Mouse (Mus musculus): ENCODE measurements around the gene Arntl2. TPM values are rescaled to one million over a fixed set of nuclear protein-coding genes. Genes with fewer than 3 reads are reported as not detected.

Arntl2 gene
- total RNA-seq, 2 experiments from 2014 or later, result 7.6 to 11.1 TPM

DNA sequence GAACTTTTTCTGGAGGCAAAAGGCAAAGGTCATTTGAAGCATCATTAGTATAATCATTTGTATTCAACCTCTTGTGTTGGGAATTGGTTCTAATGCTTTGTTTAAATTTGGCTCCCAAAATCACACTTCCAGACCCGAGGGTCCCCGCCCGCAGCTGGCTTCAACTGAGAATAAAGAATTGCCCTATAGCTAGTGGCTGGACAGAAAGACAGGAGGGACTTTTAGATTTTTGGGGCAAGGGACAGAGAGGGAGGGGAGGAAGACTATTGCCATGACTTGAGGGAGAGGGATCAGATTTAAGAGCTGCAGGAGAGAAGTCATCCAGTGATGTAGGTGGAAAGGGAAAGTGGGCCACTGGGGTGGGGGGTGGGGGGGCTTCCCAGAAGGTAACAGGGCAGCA is 14.3 kb upstream of the Arntl2 start:
- DNase-seq, result no peak

DNA sequence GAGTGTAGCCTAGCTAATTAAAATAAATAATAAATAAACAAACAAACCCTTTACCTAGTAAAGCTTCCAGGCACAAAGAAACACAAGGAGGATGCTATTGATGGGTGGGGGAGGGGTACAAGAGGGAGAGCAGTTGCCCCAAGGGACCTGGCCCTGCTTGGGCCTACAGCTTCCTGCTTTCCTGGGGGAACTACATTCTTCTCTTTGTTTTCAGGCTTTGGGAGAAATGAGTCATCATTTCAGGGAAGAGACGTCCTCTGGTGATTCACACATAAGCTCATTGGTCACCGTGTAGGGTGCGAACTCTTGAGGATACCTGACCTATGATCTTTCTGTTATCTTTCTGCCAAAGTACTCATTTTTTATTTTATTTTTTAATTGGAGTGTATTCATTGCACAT is 2.3 kb upstream of the Arntl2 start:
- no peak for DNase-seq

DNA sequence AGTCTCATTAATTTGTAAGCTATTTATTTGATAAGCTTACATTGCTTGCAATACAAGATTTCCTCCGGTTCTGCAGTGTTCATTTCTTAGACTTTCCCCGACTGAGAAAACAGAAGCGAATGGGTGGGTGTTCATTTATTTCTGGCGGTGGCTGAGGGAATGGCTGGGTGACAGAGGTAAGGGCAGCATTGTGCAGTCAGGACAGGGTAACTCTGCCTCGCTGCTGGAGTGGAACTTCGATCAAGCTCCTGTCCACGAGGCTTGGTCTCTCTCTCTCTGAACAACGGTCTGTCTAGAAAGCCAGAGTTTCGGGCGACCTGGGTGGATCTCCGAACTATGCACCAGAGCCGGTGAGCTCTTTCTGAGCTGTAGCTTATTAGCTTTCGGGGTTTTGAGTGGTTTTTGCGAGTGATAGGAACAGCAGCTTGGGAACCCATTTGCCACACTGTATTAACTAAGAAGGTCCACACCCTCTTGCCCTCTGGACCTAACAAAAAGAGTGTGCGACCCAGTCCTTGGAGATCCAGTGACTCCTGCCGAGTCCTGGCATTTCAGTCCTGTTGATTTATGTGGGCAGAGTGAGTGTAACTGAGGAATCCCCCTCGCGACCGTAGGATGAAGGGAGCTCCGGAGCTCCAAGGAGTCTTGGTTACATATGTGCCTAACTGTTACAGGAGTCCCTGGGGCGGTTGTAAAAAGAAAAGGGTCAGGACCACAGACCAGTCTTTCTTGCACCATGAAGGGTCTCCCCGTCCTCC is 510 bp upstream of the Arntl2 start:
- no peak for DNase-seq

DNA sequence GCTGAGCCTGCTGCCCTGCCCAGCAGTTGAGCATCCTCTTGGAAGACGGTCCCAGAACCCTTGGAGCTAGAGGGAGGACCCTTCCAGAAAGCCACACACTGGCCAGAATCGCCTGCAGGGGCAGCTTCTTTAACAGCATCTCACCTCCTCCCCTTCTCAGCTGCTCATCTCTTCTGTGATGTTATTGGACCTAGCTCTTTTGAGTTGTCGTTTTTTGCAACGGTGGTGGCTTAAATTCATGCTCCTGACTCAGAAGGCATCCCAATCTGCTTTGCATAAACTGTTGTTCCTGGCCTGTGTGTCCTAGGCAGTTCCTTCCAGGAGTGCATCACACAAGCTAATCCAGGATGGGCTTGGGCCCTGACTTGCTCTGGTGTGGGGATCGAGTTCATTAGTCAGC is 1.6 kb downstream of the Arntl2 start:
- DNase-seq, result no peak

DNA sequence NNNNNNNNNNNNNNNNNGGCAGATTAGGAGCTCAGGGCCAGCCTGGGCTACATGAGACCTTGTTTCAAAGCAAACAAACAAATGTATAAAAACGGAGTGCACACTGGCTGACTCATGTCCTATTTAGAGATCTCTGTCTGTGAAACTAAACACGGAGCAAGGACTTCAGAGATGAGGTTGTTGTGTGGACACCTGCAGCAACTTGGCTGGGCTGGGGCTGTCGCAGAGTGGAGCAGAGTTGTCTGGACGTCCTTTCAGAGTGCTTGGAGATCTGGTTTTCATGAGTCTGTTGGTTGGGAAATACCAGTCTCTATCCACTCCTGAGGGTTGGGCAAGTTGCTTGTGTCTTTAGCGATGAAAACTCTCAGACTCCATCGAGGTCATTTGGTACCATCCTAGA is 14.1 kb downstream of the Arntl2 start:
- no peak for DNase-seq

DNA sequence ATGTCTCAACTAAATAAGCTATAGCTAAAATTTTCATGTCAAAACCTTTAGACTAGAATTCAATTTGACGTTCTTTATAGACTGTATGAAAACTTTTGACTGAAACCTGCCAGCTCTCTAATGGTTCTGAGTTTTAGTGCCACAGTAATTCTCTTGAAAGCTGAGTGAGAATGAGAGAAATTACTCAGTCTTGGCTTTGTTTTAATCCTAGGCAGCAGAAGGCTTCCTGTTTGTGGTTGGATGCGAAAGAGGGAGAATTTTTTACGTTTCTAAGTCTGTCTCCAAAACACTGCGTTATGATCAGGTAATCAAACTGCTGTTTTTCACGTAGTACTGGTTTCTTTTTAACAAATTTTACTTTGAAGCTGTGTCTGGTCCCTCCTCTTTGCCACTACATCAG is 17.2 kb downstream of the Arntl2 start:
- no peak for DNase-seq

DNA sequence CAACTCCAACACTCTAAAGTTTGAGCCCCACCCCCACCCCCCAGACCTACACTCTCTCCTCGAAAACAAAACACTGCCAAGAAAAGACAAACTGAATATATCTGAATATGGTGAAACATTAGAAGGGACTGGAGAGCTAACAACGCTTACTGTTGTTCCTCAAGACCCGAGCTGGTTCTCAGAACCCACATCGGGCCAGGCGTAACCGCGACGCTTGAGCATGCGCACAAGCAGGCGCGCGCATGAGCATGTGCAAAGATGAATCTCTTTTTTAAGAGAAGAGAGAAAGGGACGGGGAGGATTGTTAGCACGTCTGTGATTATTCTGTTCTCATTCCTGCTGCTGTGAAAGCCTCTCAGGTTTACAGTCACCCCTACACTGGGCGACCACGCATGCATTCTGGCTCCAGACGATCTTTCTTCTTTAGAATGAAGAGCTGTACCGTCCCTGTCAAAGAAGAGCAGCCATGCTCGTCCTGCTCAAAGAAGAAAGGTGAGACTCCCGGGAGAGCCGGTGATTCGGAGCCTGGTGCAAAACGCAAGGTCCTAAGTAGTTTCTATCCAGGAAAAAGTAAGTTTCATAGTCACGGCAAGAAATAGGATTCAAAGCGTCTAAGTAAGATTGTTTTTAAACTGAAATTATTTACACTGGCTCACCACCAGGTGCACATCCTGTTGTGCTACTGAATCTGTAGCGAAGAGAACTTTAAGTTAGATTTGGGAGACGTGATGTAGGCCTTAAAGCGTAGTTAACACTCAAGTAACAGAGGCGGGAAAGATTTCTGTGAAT is 24.5 kb downstream of the Arntl2 start:
- no peak for DNase-seq

DNA sequence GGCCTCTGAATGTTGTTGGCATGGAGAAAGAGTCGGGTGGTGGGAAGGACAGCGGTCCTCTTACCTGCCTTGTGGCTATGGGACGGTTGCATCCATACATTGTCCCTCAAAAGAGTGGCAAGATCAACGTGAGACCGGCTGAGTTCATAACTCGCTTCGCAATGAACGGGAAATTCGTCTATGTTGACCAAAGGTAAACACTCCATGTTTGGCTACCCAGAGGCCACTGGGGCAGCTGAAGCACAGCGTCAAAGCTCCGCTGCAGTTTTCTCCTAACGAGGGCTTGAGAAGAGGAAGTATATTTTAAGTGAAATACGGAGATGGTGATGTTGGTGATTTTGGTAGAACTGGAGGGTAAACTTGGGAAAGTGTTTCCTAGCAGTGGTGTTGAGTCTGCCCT is 26.1 kb downstream of the Arntl2 start:
- DNase-seq, result no peak

DNA sequence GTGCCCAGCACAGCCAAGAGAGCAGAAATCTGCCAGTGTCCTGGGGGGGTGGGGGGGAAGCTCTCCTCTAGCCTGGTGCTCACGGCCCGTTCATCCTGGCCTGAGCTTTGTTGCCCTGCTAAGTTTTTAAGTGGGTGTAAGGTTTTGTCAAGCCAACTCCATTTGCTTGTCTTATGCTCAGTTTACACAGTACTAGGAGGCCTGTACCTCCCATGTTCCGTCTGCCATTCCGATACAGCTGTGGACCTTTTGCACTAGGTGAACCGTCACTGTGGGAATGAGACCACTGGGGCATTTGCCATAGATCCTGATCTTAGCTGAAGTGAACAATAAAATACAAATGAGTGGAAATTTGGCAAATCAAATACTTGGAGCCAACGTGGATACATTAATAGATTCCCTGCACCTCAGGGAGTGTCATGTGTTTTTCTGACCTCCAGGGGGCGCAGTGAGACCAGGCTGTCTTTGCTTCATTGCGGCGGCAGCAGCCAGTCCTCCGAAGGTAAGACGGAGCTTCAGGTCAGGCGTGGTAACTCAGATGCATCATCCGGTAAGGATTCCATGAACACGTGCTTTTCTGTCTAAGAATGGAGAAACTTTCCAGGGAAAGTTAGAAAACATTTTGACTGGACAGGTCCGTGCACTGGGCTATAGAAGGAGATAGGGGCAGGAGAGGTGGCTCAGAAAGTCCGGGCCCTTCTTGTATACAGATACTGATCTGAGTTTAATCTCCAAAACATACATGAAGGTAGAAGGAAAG is 29.1 kb downstream of the Arntl2 start:
- DNase-seq, result peak; percentile 38 to 48

DNA sequence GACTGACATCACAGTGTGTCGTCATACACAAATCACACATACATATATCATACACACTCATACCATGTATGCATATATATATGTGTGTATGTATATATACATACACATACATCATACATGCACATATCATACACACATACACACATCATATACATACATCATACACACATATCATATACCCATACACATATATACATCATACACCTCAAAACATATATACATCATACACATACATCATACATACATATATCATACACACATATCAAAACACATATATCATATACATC is 29.6 kb downstream of the Arntl2 start:
- no peak for DNase-seq

DNA sequence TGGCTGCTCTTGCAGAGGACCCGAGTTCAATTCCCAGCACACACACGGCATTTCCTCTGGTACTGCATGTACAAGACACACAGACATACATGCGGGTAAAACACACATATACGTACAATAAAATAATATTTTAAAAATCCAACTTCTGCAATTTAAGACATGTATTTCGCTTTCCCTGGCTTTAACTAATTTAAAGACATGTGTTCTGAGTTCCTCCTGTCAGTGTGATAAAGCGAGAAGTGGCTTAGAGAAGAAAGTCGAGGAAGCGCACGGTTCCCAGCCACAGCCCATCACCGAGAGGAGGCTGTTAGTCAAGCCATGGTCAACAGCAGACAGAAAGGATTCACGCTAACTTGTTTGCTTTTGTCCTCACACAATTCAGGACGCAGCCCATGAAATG is 35.5 kb downstream of the Arntl2 start:
- no peak for DNase-seq

DNA sequence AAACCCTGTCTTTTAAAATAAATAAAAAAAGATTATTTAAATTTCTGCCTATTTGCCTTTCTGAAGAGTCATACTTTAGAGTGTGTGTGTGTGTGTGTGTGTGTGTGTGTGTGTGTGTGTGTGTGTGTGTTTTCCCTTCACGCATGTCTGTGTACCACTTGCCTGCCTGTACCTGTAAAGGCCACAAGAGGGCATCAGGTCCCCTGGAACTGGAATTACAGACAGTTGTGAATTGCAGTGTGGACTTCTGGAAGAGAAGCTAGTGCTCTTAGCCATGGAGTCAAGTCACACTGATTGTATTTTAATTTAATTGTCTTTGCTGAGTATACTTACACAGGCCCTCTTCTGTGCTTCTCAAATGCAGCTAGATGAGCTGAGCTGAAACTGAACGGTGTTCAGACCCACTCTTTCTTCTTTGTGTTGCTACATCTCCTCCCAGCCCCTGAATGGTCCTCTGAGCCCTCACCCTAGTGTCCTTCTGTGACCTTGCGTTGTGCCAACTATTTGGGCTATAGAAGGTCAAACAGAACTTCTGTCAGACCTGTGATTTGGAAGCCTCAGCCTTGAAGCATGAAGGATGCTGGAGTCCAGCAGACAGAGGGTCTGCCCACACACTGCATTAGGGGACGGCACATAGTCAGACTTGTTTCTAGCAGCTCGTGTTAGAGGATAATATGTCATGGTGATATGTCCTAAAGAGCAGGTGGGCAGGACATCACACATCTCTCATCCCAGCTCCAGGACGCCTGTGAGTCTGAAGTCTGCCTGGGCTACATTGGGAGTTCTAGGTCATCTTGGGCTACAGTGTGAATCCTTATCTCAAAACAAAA is 37.8 kb downstream of the Arntl2 start:
- DNase-seq, result peak; percentile 31 to 43

DNA sequence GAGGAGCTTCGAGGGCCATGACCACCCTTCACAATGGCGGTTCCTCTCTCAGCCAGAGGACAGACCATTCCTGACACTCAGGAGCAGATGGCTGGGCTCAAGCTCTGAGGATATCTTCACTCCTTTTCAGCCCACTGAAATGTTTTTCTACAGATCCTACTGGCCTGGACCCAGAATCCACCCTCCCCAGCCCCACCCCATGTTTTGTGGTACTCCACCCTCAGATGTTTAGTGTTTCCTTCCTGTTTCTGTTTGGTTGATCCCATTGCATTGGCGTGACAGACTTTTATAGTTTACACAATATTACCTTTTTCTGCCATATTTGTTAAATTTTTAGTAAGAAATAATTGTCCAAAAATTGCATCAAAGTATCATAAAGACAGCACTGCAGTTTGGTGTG is 38.5 kb downstream of the Arntl2 start:
- DNase-seq, result no peak

DNA sequence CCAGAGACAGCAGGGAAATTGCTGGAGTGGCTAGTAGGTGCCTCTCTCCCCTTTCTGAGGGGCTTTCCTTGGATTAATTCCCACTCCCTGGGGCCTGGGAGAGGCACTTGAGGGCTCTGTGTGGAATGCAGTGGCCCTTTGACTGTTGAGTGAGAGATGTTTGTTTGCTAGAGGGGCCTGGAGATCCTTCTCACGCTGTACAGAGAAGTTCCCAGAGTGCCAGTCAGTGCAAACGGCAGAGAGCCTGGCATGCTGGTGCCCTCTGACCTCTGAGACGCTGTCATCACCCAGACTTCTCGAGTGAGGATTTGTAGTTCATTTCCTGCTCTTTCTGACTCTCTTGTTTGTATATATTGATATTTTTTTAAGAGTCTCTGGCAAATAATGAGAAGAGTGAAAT is 39.9 kb downstream of the Arntl2 start:
- DNase-seq, result no peak

DNA sequence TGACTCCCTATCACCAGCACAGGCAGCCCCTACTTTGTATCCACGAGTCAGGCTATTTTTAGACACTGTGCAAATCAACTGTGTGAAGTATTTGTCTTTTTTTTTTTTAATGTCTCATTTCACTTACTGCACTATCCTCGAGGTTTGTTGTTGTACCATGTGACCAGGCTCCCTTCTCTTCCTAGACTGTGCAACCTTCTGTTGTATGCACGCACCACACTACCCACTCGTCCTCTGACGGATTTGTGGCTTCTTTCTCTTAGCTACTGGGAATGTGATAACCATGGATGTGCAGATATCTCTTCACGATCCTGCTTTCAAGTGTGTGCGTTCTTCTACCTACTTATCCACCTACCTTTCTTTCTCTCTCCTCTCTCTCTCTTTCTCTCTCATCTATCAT is 41.5 kb downstream of the Arntl2 start:
- no peak for DNase-seq

DNA sequence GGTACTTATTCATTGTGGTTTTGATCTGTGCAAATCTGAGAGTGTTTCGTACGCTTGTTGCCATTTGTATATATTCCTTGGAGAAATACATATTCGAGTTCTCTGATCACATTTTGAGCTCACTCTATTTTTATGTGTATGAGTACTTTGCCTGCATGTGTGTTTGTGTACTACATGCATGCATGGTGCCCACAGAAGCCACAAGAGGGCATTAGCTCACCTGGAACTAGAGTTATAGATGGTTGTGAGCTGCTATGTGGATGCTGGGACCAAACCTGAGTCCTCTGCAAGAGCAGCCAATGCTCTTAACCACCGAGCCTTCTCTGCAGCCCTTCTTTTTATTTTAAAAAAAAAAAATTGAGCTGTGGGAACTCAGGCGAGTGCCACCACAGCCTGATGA is 42.5 kb downstream of the Arntl2 start:
- no peak for DNase-seq

DNA sequence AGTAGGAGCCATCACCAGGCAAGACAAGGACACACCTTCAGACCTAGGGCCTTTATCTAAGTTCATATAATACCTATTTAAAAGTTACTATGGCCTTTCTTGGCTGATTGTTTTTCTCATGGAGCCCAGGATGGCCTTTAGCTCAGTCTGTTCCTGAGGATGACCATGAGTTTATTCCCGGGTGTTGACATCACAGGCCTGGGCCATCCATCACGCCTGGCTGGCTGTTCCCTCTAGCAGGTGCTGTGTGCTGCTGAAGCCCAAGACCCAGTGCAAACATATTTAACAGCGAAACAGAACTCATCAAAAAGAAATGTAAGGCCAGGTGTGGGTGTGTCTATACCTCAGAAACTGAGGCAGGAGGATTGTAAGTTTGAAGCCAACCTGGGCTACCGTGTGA is 43.0 kb downstream of the Arntl2 start:
- no peak for DNase-seq

DNA sequence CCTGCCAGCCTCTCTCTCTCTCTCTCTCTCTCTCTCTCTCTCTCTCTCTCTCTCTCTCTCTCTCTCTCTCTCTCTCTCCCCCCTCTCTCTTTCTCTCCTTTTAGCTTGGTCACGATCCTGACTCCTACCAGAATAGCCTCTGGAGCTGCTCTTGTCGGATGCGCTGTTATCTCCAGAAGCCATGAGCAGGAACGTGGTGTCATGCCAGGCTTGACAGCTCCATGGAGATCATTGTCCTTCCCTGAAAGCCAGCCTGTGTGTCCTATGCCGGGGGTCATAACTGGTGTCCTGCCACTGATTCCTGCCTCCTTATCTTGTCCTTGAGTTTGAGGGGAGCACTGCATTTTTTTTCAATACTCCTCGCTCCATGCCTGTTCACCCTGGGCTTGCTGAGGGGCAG is 49.0 kb downstream of the Arntl2 start:
- no peak for DNase-seq

DNA sequence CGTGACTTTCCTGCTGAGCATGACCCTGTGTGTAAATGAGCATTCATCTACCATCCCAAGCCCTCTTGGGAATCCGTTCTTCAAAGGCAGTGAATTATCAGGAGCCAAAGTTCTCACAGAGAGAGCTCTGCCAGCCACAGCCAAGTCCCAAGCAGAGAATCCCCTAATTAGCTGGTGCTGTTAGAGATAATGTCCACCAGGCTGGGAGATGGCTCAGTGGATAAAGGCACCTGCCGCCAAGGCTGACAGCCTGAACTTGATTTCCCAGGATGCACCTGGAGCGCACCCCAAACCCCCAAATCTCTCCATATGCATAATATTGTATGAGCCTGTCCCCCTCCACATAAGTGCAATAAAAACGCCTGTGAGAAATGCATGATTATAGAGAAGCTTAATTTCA is 49.5 kb downstream of the Arntl2 start:
- no peak for DNase-seq

DNA sequence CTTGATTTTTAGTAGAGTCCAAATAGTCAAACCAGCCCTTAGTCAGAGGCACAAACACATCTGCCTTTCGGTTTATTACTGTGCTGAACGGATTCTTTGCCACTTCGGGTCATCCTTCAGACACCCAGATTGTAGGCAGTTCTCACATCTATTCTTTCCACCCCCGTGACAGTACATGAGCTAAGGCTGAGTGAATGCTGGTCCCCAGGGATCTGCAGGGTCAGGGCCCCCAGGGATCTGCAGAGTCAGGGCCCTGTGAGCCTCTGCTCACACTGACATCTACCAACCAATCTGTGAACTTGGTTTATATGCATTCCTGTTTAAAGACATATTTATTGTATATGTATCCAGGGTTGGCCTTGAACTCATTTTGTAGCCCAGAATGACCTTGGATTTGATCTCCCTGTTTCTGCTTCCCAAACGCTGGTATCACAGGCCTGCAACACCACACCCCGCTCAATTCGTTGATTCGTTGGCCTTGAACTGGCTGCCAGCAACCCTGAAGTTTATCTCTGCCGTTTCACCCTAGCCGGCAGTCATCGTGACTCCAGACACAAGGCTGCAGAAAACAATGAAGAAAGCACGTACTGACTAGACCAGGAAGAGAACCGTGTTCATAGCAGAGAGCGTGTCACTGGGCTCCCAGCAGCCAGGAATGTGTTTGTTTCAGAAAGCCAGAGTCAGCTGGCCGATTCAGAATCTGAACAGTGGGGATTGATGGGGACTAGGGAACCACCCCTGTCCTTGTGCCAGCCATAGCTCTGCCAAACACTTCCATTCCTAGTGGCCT is 50.3 kb downstream of the Arntl2 start:
- no peak for DNase-seq

DNA sequence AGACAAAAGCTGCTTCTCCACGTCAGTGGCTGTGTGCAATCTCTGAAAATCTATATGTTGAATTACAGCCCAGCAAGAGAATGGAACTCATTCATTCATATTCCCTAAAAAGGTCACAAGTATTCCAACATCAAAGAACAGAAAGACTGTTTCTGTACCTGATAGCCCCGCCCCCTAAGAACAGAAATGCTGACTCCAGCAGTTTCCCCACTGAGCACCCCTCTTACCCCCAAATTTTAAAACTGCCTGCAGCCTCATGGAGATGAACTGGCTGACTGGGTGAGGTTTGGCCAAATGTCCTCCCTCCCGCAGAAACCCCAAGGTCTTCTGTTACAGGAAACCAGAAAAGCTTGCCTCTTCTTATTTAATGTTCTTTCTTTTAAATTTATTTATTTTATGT is 51.5 kb downstream of the Arntl2 start:
- no peak for DNase-seq

DNA sequence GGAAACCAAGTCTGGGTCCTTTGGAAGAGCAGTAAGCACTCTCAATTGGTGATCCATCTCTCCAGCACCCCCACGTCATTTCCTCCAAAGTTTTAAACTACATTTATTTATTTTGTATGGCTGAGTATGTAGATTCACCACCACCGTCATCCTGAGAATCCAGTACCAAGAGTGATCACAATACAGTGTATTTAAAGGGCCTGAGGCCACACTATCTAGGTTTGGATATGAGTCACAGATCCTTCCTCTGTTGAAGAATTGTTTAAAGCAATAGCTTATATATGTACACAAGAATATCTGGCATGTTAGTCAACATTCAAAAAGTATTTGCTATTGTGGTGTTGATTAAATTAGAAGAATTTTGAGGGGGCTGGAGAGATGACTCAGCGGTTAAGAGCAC is 52.4 kb downstream of the Arntl2 start:
- no peak for DNase-seq
